Mouse (Mus musculus) kidney, adult 2 months (tissue): ENCODE data around the gene Tmbim4.

Source experiments
- CTCF ChIP-seq: fragments of 200-500 bp; conservative IDR thresholded peaks from 2 replicates; pipeline ENCODE4 v1.5.1; 2011; ENCODE audit warnings: low read depth, mild to moderate bottlenecking, control low read depth, low read length, moderate library complexity, mixed read lengths; ENCODE audit not compliant: insufficient read depth, insufficient read length
- POLR2A ChIP-seq: fragments of 200-500 bp; IDR thresholded peaks from one replicate; pipeline ENCODE4 v1.6.1; 2011; ENCODE audit warnings: low read depth, low read length, control low read depth

- TF ChIP-seq CTCF = no peak
- TF ChIP-seq POLR2A = no peak
These were observed 10.2 kb upstream of the Tmbim4 start for GRCm38 (mm10) chr10:120191165-120191564.
